Mouse (Mus musculus) G1E (cell line): ENCODE data around the gene Wdfy3.

ENCODE experiments used
- CTCF ChIP-seq: IDR thresholded peaks from 2 replicates; pipeline ENCODE4 v1.5.1; 2012; ENCODE audit warnings: low read depth, low read length, inconsistent platforms, mixed read lengths
- GATA1 ChIP-seq: IDR thresholded peaks from 2 replicates; pipeline ENCODE4 v1.6.1; 2012; ENCODE audit warnings: borderline replicate concordance, low read length, inconsistent platforms, mixed read lengths

DNA sequence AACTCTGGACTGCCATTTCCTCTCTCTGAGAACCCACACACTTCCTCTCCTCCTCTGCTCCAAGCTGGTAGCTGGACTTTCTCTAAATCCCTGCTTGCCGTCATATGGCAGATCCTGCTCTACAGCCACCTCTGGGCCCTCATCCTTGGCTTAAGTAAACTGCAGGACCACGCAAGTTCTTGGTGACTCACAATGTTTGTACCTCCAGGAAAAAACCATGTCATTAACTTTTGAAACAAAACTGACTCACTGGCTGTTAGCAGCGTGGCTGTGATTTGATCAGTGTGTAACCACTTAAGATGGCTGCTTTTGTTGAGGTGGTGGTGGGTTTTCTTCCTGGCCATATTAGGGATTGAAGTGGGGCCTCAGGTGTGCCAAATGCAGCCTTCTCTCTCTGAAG, 285.4 kb downstream of the Wdfy3 start:
- no peak for TF ChIP-seq CTCF
- no peak for TF ChIP-seq GATA1
